Mouse (Mus musculus) CH12.LX (cell line): Measurements from ENCODE around the gene Pcgf1. TPM values are rescaled to one million over a fixed set of nuclear protein-coding genes. Genes with fewer than 3 reads are reported as not detected.

Source experiments
- DNase-seq: peaks from one replicate; pipeline ENCODE4 v3.0.0-alpha.2; 2013; ENCODE audit errors: extremely low read depth
- H3K27ac ChIP-seq: 2 replicates; pipeline ENCODE4 v1.5.1; 2012; ENCODE audit warnings: low read depth, mild to moderate bottlenecking, control low read depth, moderate library complexity; ENCODE audit not compliant: insufficient read depth
- H3K27me3 ChIP-seq: replicated peaks from 2 replicates; pipeline ENCODE3; 2012; ENCODE audit warnings: inconsistent platforms
- H3K36me3 ChIP-seq, 2 experiments: replicated peaks in 1 of 2; 2 replicates each; pipeline versions ENCODE3 to v1.6.1; 2012; ENCODE audit warnings: inconsistent platforms in 1 of 2, low read length in 1 of 2, mild to moderate bottlenecking in 1 of 2, mixed read lengths in 1 of 2, moderate library complexity in 1 of 2; ENCODE audit not compliant: control insufficient read depth in 1 of 2, insufficient read depth in 1 of 2
- H3K4me1 ChIP-seq, 2 experiments: 2 replicates each; pipeline ENCODE4 v1.6.1; 2012; ENCODE audit warnings: inconsistent platforms in 1 of 2, moderate library complexity in 1 of 2; ENCODE audit not compliant: insufficient read depth in 2 of 2, control insufficient read depth in 1 of 2
- H3K4me2 ChIP-seq: 2 replicates; pipeline ENCODE4 v1.6.1; 2012; ENCODE audit warnings: low read depth, mild to moderate bottlenecking, control low read depth; ENCODE audit not compliant: poor library complexity, insufficient read depth, severe bottlenecking
- H3K4me3 ChIP-seq, 3 experiments: fragments of 150-350 bp in 1 of 3; sonication (generic) in 1 of 3; replicated peaks in 1 of 3; 2 replicates each; pipeline versions ENCODE3 to v1.5.1; 2011 to 2012; ENCODE audit warnings: low read depth in 2 of 3, low read length in 2 of 3, mild to moderate bottlenecking in 2 of 3, moderate library complexity in 2 of 3, control low read depth in 1 of 3, improper control_type of control experiment in 1 of 3, inconsistent platforms in 1 of 3, mixed read lengths in 1 of 3; ENCODE audit not compliant: poor library complexity in 1 of 3
- H3K79me2 ChIP-seq: replicated peaks from 2 replicates; pipeline ENCODE4 v1.6.1; 2012; ENCODE audit warnings: mild to moderate bottlenecking, moderate library complexity; ENCODE audit not compliant: control insufficient read depth, poor library complexity, insufficient read depth, severe bottlenecking; ENCODE audit errors: extremely low read depth
- H3K9ac ChIP-seq: 2 replicates; pipeline ENCODE4 v1.6.1; 2012; ENCODE audit warnings: low read depth, mild to moderate bottlenecking, control low read depth, moderate library complexity; ENCODE audit not compliant: insufficient read depth
- H3K9me3 ChIP-seq: replicated peaks from 2 replicates; pipeline ENCODE3; 2012; ENCODE audit warnings: low read length, inconsistent platforms, mixed read lengths
- CTCF ChIP-seq, 2 experiments: IDR thresholded peaks in 1 of 2; conservative IDR thresholded peaks in 1 of 2; 2 replicates each; pipeline ENCODE4 v1.5.1; 2011 to 2012; ENCODE audit warnings: low read depth in 2 of 2, low read length in 2 of 2, improper control_type of control experiment in 1 of 2, inconsistent platforms in 1 of 2, mild to moderate bottlenecking in 1 of 2, moderate library complexity in 1 of 2
- ETS1 ChIP-seq: conservative IDR thresholded peaks from 2 replicates; pipeline ENCODE4 v1.6.1; 2012; ENCODE audit warnings: low read depth, mild to moderate bottlenecking, inconsistent platforms, low read length, improper control_type of control experiment, moderate library complexity
- GABPA ChIP-seq: IDR thresholded peaks from 2 replicates; pipeline ENCODE4 v1.6.1; 2012; ENCODE audit warnings: low read depth, low read length, improper control_type of control experiment, inconsistent platforms; ENCODE audit not compliant: insufficient replicate concordance
- IRF4 ChIP-seq: IDR thresholded peaks from 2 replicates; pipeline ENCODE4 v1.6.1; 2014; ENCODE audit warnings: low read depth, mild to moderate bottlenecking, inconsistent platforms, low read length, improper control_type of control experiment
- JUND ChIP-seq: conservative IDR thresholded peaks from 2 replicates; pipeline ENCODE4 v1.6.1; 2011; ENCODE audit warnings: low read depth, low read length, improper control_type of control experiment
- MAZ ChIP-seq: IDR thresholded peaks from 2 replicates; pipeline ENCODE4 v1.6.1; 2012; ENCODE audit warnings: low read depth, mild to moderate bottlenecking, inconsistent platforms, low read length, improper control_type of control experiment, moderate library complexity
- MXI1 ChIP-seq: IDR thresholded peaks from 2 replicates; pipeline ENCODE4 v1.6.1; 2011; ENCODE audit warnings: mild to moderate bottlenecking, low read depth, low read length, improper control_type of control experiment
- POLR2A ChIP-seq: IDR thresholded peaks from 2 replicates; pipeline ENCODE4 v1.6.1; 2011; ENCODE audit warnings: low read depth, mild to moderate bottlenecking, improper control_type of control experiment, low read length
- RAD21 ChIP-seq: IDR thresholded peaks from 2 replicates; pipeline ENCODE4 v1.6.1; 2011; ENCODE audit warnings: low read depth, mild to moderate bottlenecking, low read length, improper control_type of control experiment, moderate library complexity
- USF1 ChIP-seq: IDR thresholded peaks from 2 replicates; pipeline ENCODE4 v1.6.1; 2014; ENCODE audit warnings: low read depth, mild to moderate bottlenecking, inconsistent platforms, low read length, improper control_type of control experiment
- ZMIZ1 ChIP-seq: IDR thresholded peaks from 2 replicates; pipeline ENCODE4 v1.6.1; 2012; ENCODE audit warnings: low read depth, mild to moderate bottlenecking, inconsistent platforms, low read length, improper control_type of control experiment
- dilution Hi-C: fragments of 300-500 bp; cut with MboI; formaldehyde crosslinking; loops from 2 replicates; pipeline ENCODE4 v1.14.3; 2020; ENCODE audit warnings: low sequenced_read_pairs; ENCODE audit not compliant: extremely low pct_unique_long_range_greater_than_20kb, extremely low pct_ligation_motif_present
- in situ Hi-C: fragments of 300-500 bp; cut with MboI; formaldehyde crosslinking; loops from 3 replicates; pipeline ENCODE4 v1.14.3; 2019; ENCODE audit warnings: low sequenced_read_pairs, low pct_ligation_motif_present, low pct_unique_long_range_greater_than_20kb, mixed read lengths
- polyA plus RNA-seq: library from polyadenylated mRNA; unstranded; fragments of >175 nt; gene quantifications from 2 replicates; pipeline ENCODE4 v1.2.1, GENCODE M21; 2012; ENCODE audit warnings: low read depth; ENCODE audit not compliant: insufficient read length
- total RNA-seq, 2 experiments: library from RNA; depleted of rRNA; stranded (reverse); fragments of 300-350 nt in 1 of 2; fragments of >200 nt in 1 of 2; gene quantifications; 2 replicates each; pipeline ENCODE4 v1.2.3; 2012 to 2014

Gene Pcgf1
- total and polyA plus RNA-seq, 3 experiments: 12.4 to 16.6 (median 12.5) TPM

- peak; percentile 32; the same call in 1 of the 2 replicates for TF ChIP-seq ETS1
- TF ChIP-seq IRF4: peak; percentile 84
- peak in 1 of 2 experiments; percentile 63; a peak in 2 of 4 replicates for TF ChIP-seq CTCF (conservative IDR thresholded peaks at IDR 0.05 in 1 of 2, IDR thresholded peaks at IDR 0.05 in 1 of 2; ENCODE audit: low read depth in 2 of 2, low read length in 2 of 2)
- TF ChIP-seq ZMIZ1: peak; percentile 85
- TF ChIP-seq JUND: no peak
- no peak for TF ChIP-seq USF1
- TF ChIP-seq MAZ: peak; percentile 54; the same call in 1 of the 2 replicates
- TF ChIP-seq RAD21: peak; percentile 58
- peak; percentile 98 for TF ChIP-seq POLR2A
- TF ChIP-seq, all 38 proteins: peak for 24
These were observed 37.5 kb downstream of the Pcgf1 start, which contains the start of gene Mogs (continued) for GRCm38 (mm10) chr6:83115011-83115671.

GRCm38 (mm10) chr6:83115682-83116372 lies 38.2 kb downstream of the Pcgf1 start:
- Histone ChIP-seq H3K79me2 (peaks cover 24% of the 10 kb centered on the region), H3K27ac (0 out of 2 replicates have a peak overlapping the region, but pooled peaks have one; percentile 17), H3K36me3 (peaks cover 18 to 43% of the 10 kb centered on the region in 2 experiments), H3K27me3 (no peaks in the 10 kb centered on the region), H3K9me3 (no peaks in the 10 kb centered on the region), H3K4me2 (peak overlapping the region; percentile 75), H3K4me3 (peak overlapping the region; percentile 80 to 94 (median 83)), H3K4me1 (peaks cover 30 to 74% of the 10 kb centered on the region in 2 experiments), H3K9ac (peak overlapping the region; percentile 82)
- no peak for DNase-seq
- dilution Hi-C loops (no loop called here), in situ Hi-C loops (loop anchor here (5.0 kb wide), 1 partner anchor 41 kb away; the partner anchor contains the start of genes 1700003E16Rik and Wdr54)
- TF ChIP-seq MXI1 (peak; percentile 13; the same call in 1 of the 2 replicates), IRF4 (no peak)

- no peaks in the 10 kb centered on the region for H3K27me3 ChIP-seq
- peaks cover 22% of the 10 kb centered on the region for H3K79me2 ChIP-seq
- peak overlapping the region; percentile 75 for H3K4me2 ChIP-seq
- peak overlapping the region; percentile 82 for H3K9ac ChIP-seq
- peaks cover 15 to 36% of the 10 kb centered on the region in 2 experiments for H3K36me3 ChIP-seq
- peak overlapping the region; percentile 80 to 94 (median 83) for H3K4me3 ChIP-seq
- no peak overlapping the region for H3K27ac ChIP-seq
- H3K4me1 ChIP-seq: peaks cover 30 to 70% of the 10 kb centered on the region in 2 experiments
- dilution Hi-C loops (no loop called here), in situ Hi-C loops (loop anchor here (5.0 kb wide), 1 partner anchor 41 kb away; the partner anchor contains the start of genes 1700003E16Rik and Wdr54)
- no peaks in the 10 kb centered on the region for H3K9me3 ChIP-seq
- TF ChIP-seq ZMIZ1: 0 out of 2 replicates have a peak, but pooled peaks have one; percentile 15
- TF ChIP-seq GABPA: no peak
- DNase-seq: no peak
These were observed 38.9 kb downstream of the Pcgf1 start for GRCm38 (mm10) chr6:83116373-83117164.
